Mouse (Mus musculus): ENCODE data around the gene Nr4a1.

DNA sequence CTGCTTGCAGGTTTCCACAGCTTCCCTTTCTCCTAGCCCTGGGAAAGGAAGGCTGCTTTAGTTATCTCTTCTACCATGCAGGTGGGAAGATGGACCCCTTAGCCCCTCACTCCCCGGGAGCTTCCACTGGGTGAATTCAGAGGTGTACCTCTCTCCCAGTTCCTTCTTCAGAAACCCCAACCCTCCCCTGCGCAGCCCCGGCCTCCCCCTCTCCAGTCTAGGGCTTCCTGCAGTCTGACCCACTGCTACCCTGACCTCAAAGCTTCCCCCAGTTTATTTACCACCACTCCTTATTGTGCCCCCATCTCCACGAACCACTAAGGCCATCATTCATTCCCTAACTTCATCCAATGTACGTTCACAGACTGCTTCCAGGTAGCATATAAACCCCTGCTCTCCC, 30.5 kb upstream of the Nr4a1 start:
- TF ChIP-seq MEF2A (IDR thresholded peaks at IDR 0.05; ENCODE audit: borderline replicate concordance, low read depth, low read length) (no peak), ZC3H11A (IDR thresholded peaks at IDR 0.05; ENCODE audit: low read depth, low read length) (no peak), CTCF (conservative IDR thresholded peaks at IDR 0.05 in 1 of 2, IDR thresholded peaks at IDR 0.05 in 1 of 2; ENCODE audit: low read depth in 2 of 2, low read length in 2 of 2) (no peak), TBP (conservative IDR thresholded peaks at IDR 0.05; ENCODE audit: low read depth, low read length) (no peak), POLR2A (IDR thresholded peaks at IDR 0.05; ENCODE audit: low read depth, low read length) (no peak), HCFC1 (IDR thresholded peaks at IDR 0.05; ENCODE audit: low read depth, low read length) (no peak), ZNF384 (IDR thresholded peaks at IDR 0.05; ENCODE audit: low read depth, low read length) (no peak), USF1 (IDR thresholded peaks at IDR 0.05; ENCODE audit: low read depth, low read length) (no peak), ZKSCAN1 (IDR thresholded peaks at IDR 0.05; ENCODE audit: borderline replicate concordance, low read depth, low read length) (no peak), E2F4 (IDR thresholded peaks at IDR 0.05; ENCODE audit: insufficient replicate concordance, low read depth, low read length) (no peak), ZMIZ1 (IDR thresholded peaks at IDR 0.05; ENCODE audit: low read depth, low read length) (no peak), EP300 (IDR thresholded peaks at IDR 0.05; ENCODE audit: low read length) (no peak)

Measured in CH12.LX (cell line).